Mouse (Mus musculus): ENCODE measurements around the gene Erc2. TPM values are rescaled to one million over a fixed set of nuclear protein-coding genes. Genes with fewer than 3 reads are reported as not detected.

The Erc2 gene
- polyA plus RNA-seq, 1 experiment from 2014 or later, result 90.7 TPM

DNA sequence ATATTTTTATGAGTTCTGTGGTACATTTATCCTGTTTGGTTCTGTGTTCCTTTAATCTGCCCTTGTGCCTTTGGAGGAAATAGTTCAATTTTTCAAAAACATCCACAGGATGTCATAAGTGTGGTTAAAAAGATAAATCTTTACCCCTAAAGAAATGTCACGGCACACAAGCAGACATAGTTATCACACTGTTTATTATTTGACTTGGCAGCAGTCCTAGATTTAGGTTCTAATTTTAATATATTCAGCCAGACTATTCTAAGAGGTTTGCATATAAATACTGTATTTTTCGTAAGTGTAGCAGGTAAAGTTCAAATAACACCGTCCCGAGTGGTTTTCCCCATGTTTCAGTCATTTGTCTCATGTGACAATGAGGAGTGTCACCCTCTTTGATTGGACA is 548.5 kb downstream of the Erc2 start:
- H3K36me3 ChIP-seq (ENCODE audit: control insufficient read depth, insufficient read depth, low read length), result no peaks in the 10 kb centered on the region
- H3K4me2 ChIP-seq (ENCODE audit: low read length), result no peak overlapping the region
- no peak overlapping the region for H3K4me3 ChIP-seq (replicated peaks; ENCODE audit: low read depth, low read length)
- no peak overlapping the region for H3K27ac ChIP-seq (replicated peaks; ENCODE audit: low read depth, low read length)
- no peaks in the 10 kb centered on the region for H3K9me3 ChIP-seq (ENCODE audit: control insufficient read depth, low read length)
- 83% methylated on average over 4 of the region's 4 CpGs for whole genome bisulfite sequencing
- ATAC-seq (ENCODE audit: low FRiP score, low TSS enrichment) (no peak), DNase-seq (no peak)
- H3K4me1 ChIP-seq (ENCODE audit: control insufficient read depth, insufficient read depth, low read length), result peaks cover 1% of the 10 kb centered on the region
- no peak overlapping the region for H3K9ac ChIP-seq (replicated peaks; ENCODE audit: low read length)
- H3K27me3 ChIP-seq (ENCODE audit: control insufficient read depth, insufficient read depth, low read length), result no peaks in the 10 kb centered on the region

DNA sequence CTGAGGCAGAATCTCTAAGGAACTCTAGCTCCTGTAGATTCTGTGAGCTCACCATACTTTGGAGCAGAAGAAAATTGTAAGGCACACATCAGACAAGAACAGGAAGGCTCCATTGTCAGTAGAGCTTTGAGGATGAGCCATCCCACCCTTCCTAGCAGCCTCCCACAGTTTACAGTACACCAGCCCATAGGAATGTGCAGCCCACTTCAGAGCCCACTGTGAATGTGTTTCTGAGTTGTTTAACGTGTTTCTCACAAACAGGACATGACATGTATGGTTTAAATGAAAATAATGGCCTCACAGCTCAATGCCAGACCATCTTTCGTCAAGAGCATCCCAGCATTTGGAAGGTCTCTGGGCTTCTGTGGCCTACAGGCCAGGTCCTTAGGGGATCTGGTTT is 549.1 kb downstream of the Erc2 start:
- DNase-seq (no peak), ATAC-seq (ENCODE audit: low FRiP score, low TSS enrichment) (no peak)
- 79% methylated on average over 2 of the region's 2 CpGs for WGBS
- no peaks in the 10 kb centered on the region for H3K4me1 ChIP-seq (ENCODE audit: control insufficient read depth, insufficient read depth, low read length)
- H3K36me3 ChIP-seq (ENCODE audit: control insufficient read depth, insufficient read depth, low read length), result no peaks in the 10 kb centered on the region
- H3K27ac ChIP-seq (replicated peaks; ENCODE audit: low read depth, low read length), result no peak overlapping the region
- no peak overlapping the region for H3K4me2 ChIP-seq (ENCODE audit: low read length)
- H3K4me3 ChIP-seq (replicated peaks; ENCODE audit: low read depth, low read length), result no peak overlapping the region
- H3K27me3 ChIP-seq (ENCODE audit: control insufficient read depth, insufficient read depth, low read length), result no peaks in the 10 kb centered on the region
- H3K9ac ChIP-seq (replicated peaks; ENCODE audit: low read length), result no peak overlapping the region
- no peaks in the 10 kb centered on the region for H3K9me3 ChIP-seq (ENCODE audit: control insufficient read depth, low read length)

DNA sequence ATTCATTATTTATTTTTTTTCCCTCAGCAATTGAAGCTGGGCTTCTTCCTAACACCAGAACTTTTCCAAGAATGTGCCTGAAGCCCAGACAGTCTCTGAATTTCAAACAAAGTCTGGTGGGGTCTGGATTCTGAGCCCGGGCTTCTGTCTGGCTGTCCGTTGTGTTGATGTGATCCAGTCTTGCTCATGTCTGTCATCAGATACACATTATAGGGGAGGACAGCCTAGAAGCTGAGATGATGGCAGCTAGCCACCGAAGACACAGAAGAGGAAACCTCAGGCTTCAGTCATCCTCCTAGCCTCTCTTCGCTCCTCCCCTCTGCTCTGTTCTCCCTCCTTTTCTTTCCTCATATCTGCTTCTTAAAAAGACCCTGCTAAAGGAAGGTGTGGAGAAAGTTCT is 551.5 kb downstream of the Erc2 start:
- ATAC-seq (ENCODE audit: low FRiP score, low TSS enrichment) (no peak), DNase-seq (no peak)
- no peaks in the 10 kb centered on the region for H3K27me3 ChIP-seq (ENCODE audit: control insufficient read depth, insufficient read depth, low read length)
- H3K4me2 ChIP-seq (ENCODE audit: low read length), result no peak overlapping the region
- H3K4me1 ChIP-seq (ENCODE audit: control insufficient read depth, insufficient read depth, low read length), result no peaks in the 10 kb centered on the region
- no peaks in the 10 kb centered on the region for H3K36me3 ChIP-seq (ENCODE audit: control insufficient read depth, insufficient read depth, low read length)
- 93% methylated on average over 4 of the region's 4 CpGs for WGBS
- no peaks in the 10 kb centered on the region for H3K9me3 ChIP-seq (ENCODE audit: control insufficient read depth, low read length)
- no peak overlapping the region for H3K4me3 ChIP-seq (replicated peaks; ENCODE audit: low read depth, low read length)
- no peak overlapping the region for H3K9ac ChIP-seq (replicated peaks; ENCODE audit: low read length)
- no peak overlapping the region for H3K27ac ChIP-seq (replicated peaks; ENCODE audit: low read depth, low read length)

DNA sequence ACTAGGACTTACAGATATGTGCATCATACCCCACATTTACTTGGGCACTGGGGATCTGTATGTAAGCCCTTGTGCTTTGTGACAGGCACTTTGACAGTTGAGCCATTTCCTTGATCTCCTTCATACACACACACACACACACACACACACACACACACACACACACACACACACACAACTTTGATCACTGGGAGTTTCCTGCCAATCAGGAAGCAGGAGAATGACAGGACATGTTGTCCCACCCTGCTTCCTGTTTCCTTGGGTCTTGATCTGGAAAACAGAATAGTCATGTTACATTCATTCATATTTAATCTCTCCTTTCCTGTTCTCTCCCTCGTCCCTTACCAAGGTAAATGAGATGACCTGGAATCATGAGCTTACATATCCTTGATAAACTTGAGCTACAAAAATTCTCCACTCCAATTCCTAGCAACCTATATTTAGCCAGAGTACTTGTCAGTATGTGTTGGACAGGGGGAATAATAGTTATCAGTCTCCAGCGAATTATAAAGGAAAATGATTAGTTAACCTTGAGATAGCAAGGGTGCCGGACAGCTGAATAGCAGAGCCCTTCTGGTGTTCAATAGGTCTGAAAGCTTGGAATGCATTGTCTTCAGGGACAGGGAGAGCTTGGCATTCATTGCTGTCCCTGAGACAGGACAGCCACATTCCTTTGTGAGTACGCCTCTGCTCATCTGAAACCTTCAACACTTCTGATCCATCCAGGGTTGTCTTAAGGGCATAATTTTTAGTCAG is 559.0 kb downstream of the Erc2 start:
- no peaks in the 10 kb centered on the region for H3K4me1 ChIP-seq (ENCODE audit: control insufficient read depth, insufficient read depth, low read length)
- H3K9ac ChIP-seq (replicated peaks; ENCODE audit: low read length), result no peak overlapping the region
- H3K4me3 ChIP-seq (replicated peaks; ENCODE audit: low read depth, low read length), result no peak overlapping the region
- H3K9me3 ChIP-seq (ENCODE audit: control insufficient read depth, low read length), result no peaks in the 10 kb centered on the region
- H3K4me2 ChIP-seq (ENCODE audit: low read length), result no peak overlapping the region
- H3K27ac ChIP-seq (replicated peaks; ENCODE audit: low read depth, low read length), result no peak overlapping the region
- WGBS, result 12% methylated on average over 4 of the region's 4 CpGs
- ATAC-seq (ENCODE audit: low FRiP score, low TSS enrichment) (no peak), DNase-seq (no peak)
- no peaks in the 10 kb centered on the region for H3K27me3 ChIP-seq (ENCODE audit: control insufficient read depth, insufficient read depth, low read length)
- H3K36me3 ChIP-seq (ENCODE audit: control insufficient read depth, insufficient read depth, low read length), result no peaks in the 10 kb centered on the region

DNA sequence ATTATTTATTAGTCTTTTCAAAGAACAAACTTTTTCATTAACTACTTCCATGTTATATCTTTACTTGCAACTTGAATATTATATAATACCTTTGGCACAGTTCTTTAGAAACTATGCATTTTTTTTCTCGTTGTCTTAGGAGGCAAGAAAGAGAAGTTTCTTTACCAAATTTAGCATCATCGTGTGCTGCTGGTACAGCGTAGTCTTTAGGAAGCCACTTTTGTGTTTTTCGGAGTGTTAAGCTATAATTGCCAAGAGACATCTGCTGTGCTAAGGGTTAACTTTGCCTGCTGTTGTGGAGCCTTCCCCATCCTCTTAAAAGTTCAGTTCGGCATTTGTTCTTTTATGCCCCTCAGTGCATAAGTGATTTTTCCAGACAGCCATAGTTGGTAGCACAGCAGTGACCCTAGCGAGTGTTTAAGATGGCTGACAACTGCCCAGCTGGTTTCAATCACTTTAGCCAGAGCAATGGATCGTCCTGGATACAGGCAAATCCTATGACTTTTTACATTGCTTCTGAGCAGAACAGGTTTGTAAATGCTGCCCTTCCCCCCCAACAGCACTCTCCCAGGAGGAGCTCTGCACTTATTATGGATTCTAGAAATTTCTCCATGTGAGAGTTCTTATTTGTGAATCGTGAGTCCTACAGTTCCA is 570.6 kb downstream of the Erc2 start:
- H3K4me2 ChIP-seq (ENCODE audit: low read length), result no peak overlapping the region
- H3K4me3 ChIP-seq (replicated peaks; ENCODE audit: low read depth, low read length), result no peak overlapping the region
- ATAC-seq (ENCODE audit: low FRiP score, low TSS enrichment), result no peak
- WGBS, result 81% methylated on average over 8 of the region's 8 CpGs
- H3K27ac ChIP-seq (replicated peaks; ENCODE audit: low read depth, low read length), result no peak overlapping the region
- H3K36me3 ChIP-seq (ENCODE audit: control insufficient read depth, insufficient read depth, low read length), result no peaks in the 10 kb centered on the region
- H3K9ac ChIP-seq (replicated peaks; ENCODE audit: low read length), result no peak overlapping the region
- H3K4me1 ChIP-seq (ENCODE audit: control insufficient read depth, insufficient read depth, low read length), result no peaks in the 10 kb centered on the region
- H3K27me3 ChIP-seq (ENCODE audit: control insufficient read depth, insufficient read depth, low read length), result no peaks in the 10 kb centered on the region
- DNase-seq, result no peak
- H3K9me3 ChIP-seq (ENCODE audit: control insufficient read depth, low read length), result no peaks in the 10 kb centered on the region

DNA sequence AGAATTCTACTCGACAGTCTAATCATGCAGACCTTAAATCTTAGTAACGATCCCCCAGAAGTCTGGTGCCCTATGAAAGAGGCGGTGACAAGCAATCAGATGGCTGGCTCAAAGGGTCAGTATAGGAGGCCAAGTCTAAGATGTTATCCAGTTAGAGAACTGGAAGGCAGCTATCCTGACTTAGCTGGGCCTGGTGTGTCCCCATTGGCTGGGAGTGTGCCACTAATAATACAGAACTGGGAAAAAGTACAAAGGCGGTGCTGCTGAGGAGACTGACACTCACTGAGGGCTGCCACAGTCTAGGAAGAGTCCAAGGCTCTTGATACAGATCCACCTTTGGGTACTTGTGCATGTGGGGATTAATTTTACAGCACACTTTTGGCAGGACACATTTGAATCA is 581.6 kb downstream of the Erc2 start:
- H3K27me3 ChIP-seq (ENCODE audit: control insufficient read depth, insufficient read depth, low read length), result no peaks in the 10 kb centered on the region
- no peak overlapping the region for H3K4me3 ChIP-seq (replicated peaks; ENCODE audit: low read depth, low read length)
- no peak for DNase-seq
- H3K4me1 ChIP-seq (ENCODE audit: control insufficient read depth, insufficient read depth, low read length), result no peaks in the 10 kb centered on the region
- H3K9me3 ChIP-seq (ENCODE audit: control insufficient read depth, low read length), result no peaks in the 10 kb centered on the region
- no peak overlapping the region for H3K4me2 ChIP-seq (ENCODE audit: low read length)
- no peak for ATAC-seq (ENCODE audit: low FRiP score, low TSS enrichment)
- no peak overlapping the region for H3K9ac ChIP-seq (replicated peaks; ENCODE audit: low read length)
- H3K36me3 ChIP-seq (ENCODE audit: control insufficient read depth, insufficient read depth, low read length), result no peaks in the 10 kb centered on the region
- H3K27ac ChIP-seq (replicated peaks; ENCODE audit: low read depth, low read length), result no peak overlapping the region
- WGBS, result 86% methylated on average over 4 of the region's 4 CpGs

DNA sequence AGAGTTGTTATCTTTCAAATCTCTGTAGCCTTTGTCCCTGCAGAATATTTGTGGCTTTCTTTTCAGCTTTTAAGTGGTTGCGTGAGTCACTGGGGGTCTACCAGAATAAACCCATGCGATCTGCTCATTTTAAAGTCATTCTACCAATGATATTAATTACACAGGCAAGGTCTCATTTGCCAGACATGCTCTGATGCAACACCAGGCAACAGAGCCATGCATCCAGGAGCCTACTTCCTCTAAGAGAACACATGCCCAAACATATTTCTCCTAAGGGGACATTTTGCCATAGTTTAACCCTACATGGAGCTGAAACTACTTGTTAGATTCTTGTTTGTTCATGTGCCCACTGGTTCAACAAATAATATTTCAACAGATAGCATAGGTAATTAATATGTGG is 584.1 kb downstream of the Erc2 start:
- Histone ChIP-seq H3K4me3 (replicated peaks; ENCODE audit: low read depth, low read length) (no peak overlapping the region), H3K4me2 (ENCODE audit: low read length) (no peak overlapping the region), H3K4me1 (ENCODE audit: control insufficient read depth, insufficient read depth, low read length) (no peaks in the 10 kb centered on the region), H3K36me3 (ENCODE audit: control insufficient read depth, insufficient read depth, low read length) (no peaks in the 10 kb centered on the region), H3K9me3 (ENCODE audit: control insufficient read depth, low read length) (no peaks in the 10 kb centered on the region), H3K27ac (replicated peaks; ENCODE audit: low read depth, low read length) (no peak overlapping the region), H3K9ac (replicated peaks; ENCODE audit: low read length) (no peak overlapping the region), H3K27me3 (ENCODE audit: control insufficient read depth, insufficient read depth, low read length) (no peaks in the 10 kb centered on the region)
- 100% methylated on average over 2 of the region's 2 CpGs for WGBS
- ATAC-seq (ENCODE audit: low FRiP score, low TSS enrichment) (no peak), DNase-seq (no peak)

DNA sequence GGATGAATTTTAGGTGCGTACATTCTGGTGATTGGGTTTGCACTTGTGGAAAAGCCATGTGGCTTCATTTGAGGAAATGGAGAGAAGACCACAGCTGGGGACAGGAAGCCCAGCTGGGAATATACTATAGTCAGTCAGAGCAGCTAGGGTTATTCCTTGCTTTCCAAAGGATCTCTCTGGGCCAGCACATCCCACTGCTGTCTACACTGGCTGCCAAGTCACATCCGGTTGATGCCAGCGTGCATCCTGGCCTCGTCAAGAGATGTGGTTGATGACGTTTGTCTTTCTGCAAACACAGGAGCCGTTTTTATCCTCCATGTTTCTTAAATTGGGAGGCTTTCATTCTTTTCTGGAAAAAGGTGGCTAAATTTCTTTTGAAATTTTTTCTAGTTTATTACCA is 603.3 kb downstream of the Erc2 start:
- 96% methylated on average over 6 of the region's 6 CpGs for WGBS
- no peak overlapping the region for H3K4me2 ChIP-seq (ENCODE audit: low read length)
- no peak overlapping the region for H3K27ac ChIP-seq (replicated peaks; ENCODE audit: low read depth, low read length)
- no peaks in the 10 kb centered on the region for H3K36me3 ChIP-seq (ENCODE audit: control insufficient read depth, insufficient read depth, low read length)
- H3K9ac ChIP-seq (replicated peaks; ENCODE audit: low read length), result no peak overlapping the region
- H3K4me3 ChIP-seq (replicated peaks; ENCODE audit: low read depth, low read length), result no peak overlapping the region
- no peaks in the 10 kb centered on the region for H3K9me3 ChIP-seq (ENCODE audit: control insufficient read depth, low read length)
- DNase-seq (no peak), ATAC-seq (ENCODE audit: low FRiP score, low TSS enrichment) (no peak)
- H3K4me1 ChIP-seq (ENCODE audit: control insufficient read depth, insufficient read depth, low read length), result no peaks in the 10 kb centered on the region
- no peaks in the 10 kb centered on the region for H3K27me3 ChIP-seq (ENCODE audit: control insufficient read depth, insufficient read depth, low read length)

DNA sequence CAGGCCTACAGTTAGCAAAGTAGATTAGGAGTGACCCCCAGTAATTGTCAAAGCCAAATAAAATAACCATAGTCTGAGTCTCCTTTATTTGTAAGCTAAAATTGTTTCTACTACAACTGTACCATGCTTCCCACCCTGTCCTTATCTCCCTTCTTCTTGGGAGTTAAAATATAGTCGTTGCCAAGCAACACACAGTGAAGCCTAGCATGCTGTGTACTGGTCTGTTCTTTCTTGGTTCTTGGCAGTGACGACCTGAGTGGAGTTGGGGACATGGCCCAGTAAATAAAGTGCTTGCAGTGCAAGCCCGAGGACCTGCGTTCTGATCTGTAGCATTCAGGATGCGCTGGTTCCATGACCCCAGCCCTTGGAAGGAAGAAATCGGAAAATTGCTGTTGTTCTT is 608.3 kb downstream of the Erc2 start:
- DNase-seq (no peak), ATAC-seq (ENCODE audit: low FRiP score, low TSS enrichment) (no peak)
- H3K27me3 ChIP-seq (ENCODE audit: control insufficient read depth, insufficient read depth, low read length), result no peaks in the 10 kb centered on the region
- H3K4me3 ChIP-seq (replicated peaks; ENCODE audit: low read depth, low read length), result no peak overlapping the region
- H3K4me2 ChIP-seq (ENCODE audit: low read length), result no peak overlapping the region
- H3K9me3 ChIP-seq (ENCODE audit: control insufficient read depth, low read length), result no peaks in the 10 kb centered on the region
- H3K4me1 ChIP-seq (ENCODE audit: control insufficient read depth, insufficient read depth, low read length), result no peaks in the 10 kb centered on the region
- WGBS, result 81% methylated on average over 6 of the region's 6 CpGs
- no peak overlapping the region for H3K27ac ChIP-seq (replicated peaks; ENCODE audit: low read depth, low read length)
- H3K9ac ChIP-seq (replicated peaks; ENCODE audit: low read length), result no peak overlapping the region
- H3K36me3 ChIP-seq (ENCODE audit: control insufficient read depth, insufficient read depth, low read length), result no peaks in the 10 kb centered on the region

Data from midbrain, embryonic 14.5 days (tissue).